Mouse (Mus musculus) liver, adult (tissue): ENCODE results near the gene Zbtb4.

Experiments
- GATA4 ChIP-seq: IDR thresholded peaks from 2 replicates; pipeline ENCODE4 v1.6.1; 2014; ENCODE audit warnings: mild to moderate bottlenecking, low read length; ENCODE audit not compliant: insufficient replicate concordance

The Zbtb4 gene

GRCm38 (mm10) chr11:69758971-69759721 is 6.6 kb upstream of the Zbtb4 start:
- no peak for TF ChIP-seq GATA4

- no peak for TF ChIP-seq GATA4
Measured at GRCm38 (mm10) chr11:69760160-69760900, 5.4 kb upstream of the Zbtb4 start.

- no peak for TF ChIP-seq GATA4
Measured at GRCm38 (mm10) chr11:69760901-69761200, 4.9 kb upstream of the Zbtb4 start.

DNA sequence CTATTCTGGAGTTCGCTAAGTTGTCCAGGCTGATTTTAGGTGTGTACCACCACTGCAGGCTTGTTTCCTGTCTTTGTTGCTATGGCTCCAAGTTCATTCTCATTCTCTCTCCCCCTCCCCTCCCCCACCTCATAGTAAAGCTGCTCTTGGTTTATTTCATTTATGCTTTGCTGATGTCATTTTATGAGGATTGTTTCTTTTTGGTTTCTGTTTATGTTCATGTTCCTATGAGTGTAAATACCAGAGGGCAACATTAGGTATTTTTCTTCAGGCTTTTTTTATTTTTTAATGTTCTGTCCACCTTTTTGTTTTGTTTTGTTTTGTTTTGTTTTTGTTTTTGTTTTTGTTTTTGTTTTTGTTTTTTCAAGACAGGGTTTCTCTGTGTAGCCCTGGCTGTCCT is 3.8 kb upstream of the Zbtb4 start, which contains the start of gene Slc35g3:
Slc35g3 (minus strand) TSS at position 101 of the 400 bp plus-strand sequence.
- TF ChIP-seq GATA4, result no peak

DNA sequence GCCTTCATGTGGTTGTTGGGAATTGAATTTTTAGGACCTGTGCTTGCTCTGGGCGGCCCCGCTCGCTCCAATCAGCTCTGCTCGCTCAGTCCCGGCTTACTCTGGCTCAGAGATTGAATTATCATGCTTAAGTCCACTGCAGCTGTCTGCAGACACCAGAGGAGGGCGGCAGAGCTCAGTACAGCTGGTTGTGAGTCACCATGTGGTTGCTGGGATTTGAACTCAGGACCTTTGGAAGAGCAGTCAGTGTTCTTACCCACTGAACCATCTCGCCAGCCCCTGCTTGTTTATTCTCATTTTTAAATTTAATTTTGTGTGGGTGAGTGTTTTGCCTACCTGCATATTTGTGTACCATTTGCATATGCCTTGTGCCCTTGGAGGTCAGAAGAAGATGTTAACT is 2.2 kb upstream of the Zbtb4 start:
- no peak for TF ChIP-seq GATA4

DNA sequence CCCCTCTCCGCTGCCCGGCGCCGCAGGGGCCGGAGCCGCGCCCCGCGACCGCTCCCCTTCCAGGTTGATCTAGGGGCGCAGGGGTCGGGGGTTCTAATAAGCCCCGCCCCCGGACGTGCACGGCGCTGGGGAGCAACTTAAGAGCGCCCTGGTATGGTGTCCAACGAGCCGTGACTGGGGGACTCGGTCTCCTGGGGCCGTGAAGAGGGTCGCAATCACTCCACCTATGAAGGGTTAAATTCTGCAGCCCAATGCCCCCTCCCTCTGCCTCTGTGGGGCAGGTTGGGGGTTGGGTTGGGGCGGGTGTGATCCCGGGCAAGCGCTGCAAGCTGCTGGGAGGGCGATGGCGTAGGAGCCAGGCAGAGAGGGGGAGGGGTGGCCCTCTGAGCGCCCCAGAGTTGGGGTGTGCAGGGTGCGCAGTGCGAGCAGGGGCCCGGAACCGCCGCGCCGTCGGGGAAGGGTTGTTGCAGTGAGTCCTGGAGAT is 456 bp downstream of the Zbtb4 start:
- TF ChIP-seq GATA4, result no peak

DNA sequence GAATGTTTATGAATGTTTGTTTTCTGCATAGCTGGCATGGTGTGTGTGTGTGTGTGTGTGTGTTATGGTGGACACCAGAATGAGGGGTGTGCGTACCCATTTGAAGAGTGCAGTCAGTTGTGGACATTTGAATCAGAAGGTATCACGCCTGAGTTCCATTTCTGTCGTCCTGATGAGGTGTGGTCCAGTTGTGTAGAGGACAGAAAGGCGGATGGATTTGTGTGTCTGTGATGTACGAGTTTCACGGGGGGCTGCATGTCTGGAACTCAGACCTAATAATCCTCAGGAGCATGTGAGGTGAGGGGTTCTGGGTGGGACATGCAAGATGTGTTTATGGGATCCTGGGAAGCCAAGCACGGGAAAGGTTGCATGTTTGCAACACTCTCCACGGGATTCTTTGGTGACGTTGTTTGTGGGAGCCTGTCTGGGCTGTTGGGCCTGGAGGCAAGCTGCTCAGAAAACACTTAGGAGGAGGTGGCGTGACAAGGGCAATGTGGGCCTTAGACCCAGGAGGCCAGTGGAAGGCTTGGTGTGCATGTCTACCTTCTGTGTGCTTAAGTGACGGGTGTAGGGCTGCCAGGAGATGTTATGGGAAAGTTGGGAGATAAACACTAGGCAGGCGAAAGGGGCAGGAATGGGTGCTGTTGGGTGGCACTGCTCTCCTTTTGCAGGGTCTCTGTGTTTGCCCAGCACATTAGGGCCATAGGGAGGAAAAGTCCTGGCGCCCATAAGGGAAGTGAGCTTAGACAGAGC is 1.3 kb downstream of the Zbtb4 start:
- no peak for TF ChIP-seq GATA4

GRCm38 (mm10) chr11:69767625-69767909 is 1.9 kb downstream of the Zbtb4 start:
- TF ChIP-seq GATA4, result no peak

DNA sequence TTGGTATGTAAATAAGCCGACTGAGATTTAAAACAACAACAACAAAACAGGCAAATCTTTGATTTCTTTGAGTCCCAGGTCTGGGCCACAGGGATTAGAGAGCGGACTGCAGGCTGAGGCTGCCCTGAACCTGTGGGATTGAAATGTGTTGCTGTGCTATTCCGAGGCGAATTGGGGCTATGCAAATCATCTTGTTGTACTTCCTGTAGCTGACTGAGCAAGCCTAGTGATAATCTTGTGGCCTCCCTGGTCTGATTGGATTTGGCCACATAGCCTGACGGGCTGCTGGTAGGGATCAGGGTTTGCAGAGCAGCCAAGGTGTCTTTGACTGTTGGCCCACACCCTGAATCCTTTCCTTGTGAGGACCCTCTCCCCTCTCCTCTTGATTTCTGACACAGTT is 9.2 kb downstream of the Zbtb4 start:
- no peak for TF ChIP-seq GATA4

GRCm38 (mm10) chr11:69775716-69776115 is 10.0 kb downstream of the Zbtb4 start:
- no peak for TF ChIP-seq GATA4

DNA sequence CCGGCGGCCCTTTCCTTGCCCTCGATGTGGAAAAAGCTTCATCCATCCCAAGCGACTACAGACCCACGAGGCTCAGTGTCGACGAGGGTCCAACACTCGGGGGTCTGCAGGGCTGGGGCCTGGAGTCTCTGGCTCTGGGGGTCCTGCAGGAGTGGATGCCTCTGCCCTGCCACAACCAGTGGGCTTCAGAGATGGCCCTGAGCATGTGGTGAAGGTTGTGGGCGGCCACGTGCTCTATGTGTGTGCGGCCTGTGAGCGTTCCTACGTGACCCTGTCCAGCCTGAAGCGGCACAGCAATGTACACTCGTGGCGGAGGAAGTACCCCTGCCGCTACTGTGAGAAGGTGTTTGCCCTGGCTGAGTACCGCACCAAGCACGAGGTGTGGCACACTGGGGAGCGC is 10.8 kb downstream of the Zbtb4 start:
- TF ChIP-seq GATA4, result no peak

- TF ChIP-seq GATA4, result no peak
Measured at GRCm38 (mm10) chr11:69777504-69778257, 12.0 kb downstream of the Zbtb4 start.

DNA sequence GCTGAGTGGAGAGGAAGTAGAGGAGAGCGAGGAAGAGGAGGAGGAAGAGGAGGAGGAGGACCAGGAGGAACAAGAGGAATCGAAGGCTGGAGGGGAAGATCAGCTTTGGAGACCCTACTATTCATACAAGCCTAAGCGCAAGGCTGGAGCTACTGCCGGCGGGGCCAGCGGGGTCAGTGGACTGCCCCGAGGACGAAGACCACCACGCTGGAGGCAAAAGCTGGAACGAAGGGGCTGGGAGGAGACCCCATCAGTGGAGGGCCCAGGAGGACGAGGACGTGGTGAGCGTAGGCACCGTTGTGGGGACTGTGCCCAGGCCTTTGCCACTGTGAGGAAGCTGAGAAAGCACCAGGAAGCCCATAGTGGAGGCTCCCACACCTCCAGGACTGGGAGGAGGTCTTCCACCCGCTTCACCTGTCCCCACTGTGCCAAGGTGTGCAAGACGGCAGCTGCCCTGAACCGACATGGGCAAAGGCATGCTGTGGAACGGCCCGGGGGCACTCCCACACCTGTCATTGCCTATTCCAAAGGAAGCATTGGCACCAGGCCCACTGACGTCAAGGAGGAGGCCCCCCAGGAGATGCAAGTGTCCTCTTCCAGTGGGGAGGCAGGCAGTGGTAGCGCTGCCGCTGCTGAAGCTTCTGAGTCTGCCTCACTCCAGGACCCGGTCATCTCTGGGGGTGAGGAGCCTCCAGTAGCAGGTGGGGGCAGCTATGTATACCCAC is 12.7 kb downstream of the Zbtb4 start:
- TF ChIP-seq GATA4, result no peak

DNA sequence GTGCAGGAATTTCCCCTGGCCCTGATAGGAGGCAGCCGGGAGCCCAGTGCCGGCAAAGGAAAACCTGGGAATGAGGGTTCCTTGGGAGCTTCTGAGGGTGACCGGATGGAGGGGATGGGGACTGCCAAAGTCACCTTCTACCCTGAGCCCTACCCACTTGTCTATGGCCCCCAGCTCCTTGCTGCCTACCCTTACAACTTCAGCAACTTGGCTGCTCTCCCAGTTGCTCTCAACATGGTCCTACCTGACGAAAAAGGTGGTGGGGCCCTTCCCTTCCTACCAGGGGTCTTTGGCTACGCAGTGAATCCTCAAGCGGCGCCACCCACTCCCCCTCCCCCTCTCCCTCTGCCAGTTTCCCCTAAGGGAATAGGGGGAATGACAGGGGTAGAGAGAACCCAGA is 13.3 kb downstream of the Zbtb4 start:
- no peak for TF ChIP-seq GATA4

- TF ChIP-seq GATA4, result no peak
Measured at GRCm38 (mm10) chr11:69781828-69782227, 16.1 kb downstream of the Zbtb4 start.
